Mouse (Mus musculus) MEL-GATA-1-ER (cell line): ENCODE data around the gene Sub1.
A peak's percentile ranks its signal among the peaks of the same experiment; 100 is the strongest.

Experiments used
- DNase-seq: peaks from one replicate; pipeline ENCODE4 v3.0.0-alpha.2; 2012; ENCODE audit warnings: low read depth; ENCODE audit errors: extremely low read depth

The Sub1 gene

GRCm38 (mm10) chr15:11996883-11997282 is at the start of gene Sub1:
Gene Sub1 (minus strand): TSS chr15:11996983.
- no peak for DNase-seq

DNA sequence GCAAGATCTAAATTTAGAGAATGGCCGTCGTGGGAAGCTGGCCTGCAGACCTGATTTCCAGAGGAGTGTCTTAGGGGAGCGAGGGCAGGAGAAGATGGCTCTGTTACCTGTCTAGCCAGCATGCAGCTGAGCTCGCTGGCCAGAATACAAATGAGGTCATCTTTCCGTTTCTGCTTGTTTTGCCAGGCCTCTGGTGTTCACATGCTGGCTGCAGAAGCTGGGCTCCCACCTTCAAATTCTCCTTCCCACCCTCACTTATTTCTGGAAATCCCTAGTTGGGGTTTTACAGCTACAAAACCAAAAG is 43.6 kb upstream of the Sub1 start:
- DNase-seq: no peak

DNA sequence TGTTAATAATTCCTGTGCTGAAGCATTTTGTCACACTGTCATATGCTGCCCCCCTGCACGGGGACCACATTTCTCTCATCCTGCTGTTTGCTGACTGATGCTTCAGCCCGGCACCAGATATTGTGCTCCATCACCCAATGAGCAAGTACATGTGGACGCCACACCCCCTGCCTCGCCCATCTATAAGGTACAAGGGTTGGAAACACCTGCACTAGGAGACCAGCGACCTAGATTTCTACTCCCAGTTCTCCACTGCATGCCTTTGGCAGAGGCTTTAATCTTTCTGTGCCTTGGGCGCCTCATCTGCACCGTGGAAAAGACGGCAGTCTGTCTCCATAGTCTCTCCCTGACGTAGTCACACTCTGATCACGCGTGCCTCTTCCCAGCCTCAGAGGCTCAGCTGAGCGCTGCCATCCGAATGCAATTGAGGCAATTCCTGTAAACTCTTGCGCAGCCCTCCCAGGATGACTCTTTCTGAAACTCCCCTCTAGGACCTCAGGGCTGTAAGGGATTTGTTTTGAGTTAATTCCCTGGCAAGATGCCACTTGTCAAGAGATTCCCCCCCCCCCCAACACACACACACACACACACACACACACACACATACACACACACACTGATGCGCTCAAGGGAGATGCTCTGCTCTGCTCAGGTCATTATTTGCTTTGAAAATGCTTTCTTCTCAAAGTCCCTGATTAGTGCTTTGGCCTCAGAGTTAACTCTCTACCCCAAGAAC is 43.1 kb upstream of the Sub1 start:
- no peak for DNase-seq

DNA sequence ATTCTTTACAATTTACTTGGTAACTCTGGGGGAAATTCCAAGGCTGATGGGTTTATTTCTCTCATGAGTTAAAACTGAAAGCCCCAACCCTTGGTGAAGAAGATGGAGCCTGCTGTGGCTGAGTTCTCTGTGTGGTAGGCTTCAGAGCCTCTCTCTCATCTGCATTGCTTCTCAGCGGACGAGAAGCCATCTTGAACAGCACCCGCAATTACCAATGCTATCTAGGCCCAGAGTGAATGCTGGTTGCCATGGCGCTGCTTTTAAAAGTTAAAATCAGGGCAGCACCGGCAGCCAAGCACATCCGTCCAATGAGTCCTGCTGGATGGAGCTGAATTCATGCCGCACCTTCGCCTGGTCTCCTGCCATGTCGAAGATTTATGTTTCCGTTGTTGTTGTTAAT is 42.5 kb upstream of the Sub1 start:
- no peak for DNase-seq

DNA sequence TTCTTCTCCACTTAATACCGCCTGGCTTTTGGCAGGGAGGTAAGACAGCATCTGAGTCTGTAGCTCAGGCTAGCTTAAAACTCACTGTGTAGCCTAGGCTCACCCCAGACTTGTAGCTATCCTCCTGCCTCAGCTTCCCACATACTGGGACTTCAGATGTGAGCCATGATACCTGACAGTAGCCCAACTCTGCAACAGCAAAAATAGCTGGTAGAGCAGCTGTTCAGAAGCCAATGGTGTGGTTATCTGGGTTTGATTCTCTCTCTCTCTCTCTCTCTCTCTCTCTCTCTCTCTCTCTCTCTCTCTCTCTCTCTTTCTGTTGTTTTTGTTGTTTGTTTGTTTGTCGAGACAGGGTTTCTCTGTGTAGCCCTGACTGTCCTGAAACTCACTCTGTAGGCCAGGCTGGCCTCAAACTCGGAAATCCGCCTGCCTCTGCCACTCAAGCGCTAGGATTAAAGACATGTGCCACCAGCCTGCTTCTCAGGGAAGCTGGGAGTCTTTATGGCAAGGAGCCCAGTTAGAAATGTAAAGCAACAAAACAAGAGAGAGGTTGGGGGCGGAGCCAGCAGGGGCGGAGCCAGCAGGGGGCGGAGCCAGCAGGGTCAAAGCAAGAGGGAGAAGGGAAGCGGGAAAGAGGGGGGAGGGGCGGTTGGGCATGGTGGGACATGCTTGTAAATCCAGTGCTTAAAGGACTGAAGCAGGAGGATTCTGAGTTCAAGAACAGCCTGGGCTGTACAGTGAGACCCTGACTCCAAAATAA is 41.3 kb upstream of the Sub1 start:
- DNase-seq: peak; percentile 67

DNA sequence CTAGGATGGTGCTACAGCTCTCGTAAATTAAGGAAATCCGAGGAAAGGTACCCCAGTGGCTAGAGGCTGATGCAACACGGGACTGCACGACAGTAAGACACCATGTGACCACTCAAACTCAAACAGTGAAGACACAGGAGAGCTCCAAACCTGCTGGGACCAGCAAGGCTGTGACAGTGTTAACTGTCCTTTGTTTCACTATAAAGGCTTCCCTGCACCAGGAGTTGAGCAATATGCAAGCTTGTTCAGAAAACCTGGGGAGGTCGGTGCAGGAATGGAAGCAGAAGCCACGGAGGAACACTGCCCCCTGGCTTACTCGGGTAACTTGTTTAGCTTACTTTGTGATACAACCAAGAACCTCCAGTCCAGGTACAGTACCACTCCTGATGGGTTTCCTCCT is 40.4 kb upstream of the Sub1 start:
- no peak for DNase-seq

DNA sequence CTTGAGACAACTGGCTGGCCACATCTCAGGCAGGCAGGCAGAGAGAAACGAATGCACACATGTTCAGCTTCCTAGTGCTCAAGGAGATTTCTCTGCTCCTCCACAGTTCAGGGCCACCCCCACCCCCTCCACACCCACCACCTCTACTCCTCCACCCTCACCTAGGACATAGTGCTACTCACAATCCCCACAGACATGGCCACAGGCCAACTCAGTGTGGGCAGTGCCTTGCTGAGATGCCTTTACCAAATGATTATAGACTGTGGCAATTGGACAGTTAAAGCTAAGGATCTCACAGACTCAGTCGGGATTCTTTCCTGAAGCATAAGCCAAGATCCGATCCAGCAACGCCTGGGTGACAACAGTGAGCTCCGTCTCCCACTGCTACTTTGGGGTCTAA is 39.9 kb upstream of the Sub1 start:
- no peak for DNase-seq

DNA sequence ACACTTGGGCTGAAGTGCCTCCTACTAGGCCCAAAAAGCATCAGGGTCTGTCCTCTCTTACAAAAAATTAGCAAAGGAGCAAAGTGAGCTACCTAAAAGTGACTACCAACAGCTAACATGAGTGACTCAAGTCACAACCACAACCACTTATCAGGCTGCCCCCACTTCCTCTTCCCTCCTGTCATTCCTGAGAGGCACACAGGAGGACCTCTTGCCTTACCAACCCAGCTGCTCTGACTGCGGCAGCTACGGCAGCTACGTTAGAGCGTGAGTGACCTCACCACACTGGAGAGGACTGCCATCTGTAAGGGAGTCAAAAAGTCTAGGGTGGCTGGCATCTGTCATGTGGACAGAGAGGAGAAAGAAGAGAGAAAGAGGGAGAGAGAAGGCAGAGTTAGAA is 37.5 kb upstream of the Sub1 start:
- peak; percentile 95 for DNase-seq

- DNase-seq: no peak
These were observed 36.4 kb upstream of the Sub1 start for GRCm38 (mm10) chr15:12033155-12033554.

GRCm38 (mm10) chr15:12032512-12032911 is 35.7 kb upstream of the Sub1 start:
- no peak for DNase-seq

- DNase-seq: no peak
These were observed 35.1 kb upstream of the Sub1 start for GRCm38 (mm10) chr15:12031861-12032260.

GRCm38 (mm10) chr15:12030221-12030620 is 33.4 kb upstream of the Sub1 start:
- no peak for DNase-seq

- DNase-seq: no peak
These were observed 31.0 kb upstream of the Sub1 start for GRCm38 (mm10) chr15:12027807-12028206.

DNA sequence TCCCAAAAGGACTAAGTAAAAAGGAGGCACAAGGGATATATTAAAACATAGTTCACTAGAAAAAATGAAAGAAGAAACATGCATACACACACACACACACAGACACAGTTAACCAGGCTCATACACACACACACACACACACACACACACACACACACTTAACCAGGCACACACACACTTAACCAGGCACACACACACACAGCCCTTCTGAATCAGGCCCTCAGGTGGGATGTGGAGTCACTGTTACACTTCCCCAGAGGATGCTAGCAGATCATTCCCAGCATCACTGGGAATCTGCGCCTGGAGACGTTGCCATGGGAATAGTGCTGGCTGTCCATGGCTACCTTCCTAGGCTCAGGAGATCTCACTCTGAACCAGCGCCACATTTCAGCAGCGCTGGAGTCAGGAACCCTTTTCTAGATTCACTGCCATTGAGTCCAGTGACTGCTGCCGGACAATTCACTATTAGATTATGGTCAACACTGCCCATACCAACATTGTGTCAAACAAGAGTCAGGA is 30.2 kb upstream of the Sub1 start:
- no peak for DNase-seq

DNA sequence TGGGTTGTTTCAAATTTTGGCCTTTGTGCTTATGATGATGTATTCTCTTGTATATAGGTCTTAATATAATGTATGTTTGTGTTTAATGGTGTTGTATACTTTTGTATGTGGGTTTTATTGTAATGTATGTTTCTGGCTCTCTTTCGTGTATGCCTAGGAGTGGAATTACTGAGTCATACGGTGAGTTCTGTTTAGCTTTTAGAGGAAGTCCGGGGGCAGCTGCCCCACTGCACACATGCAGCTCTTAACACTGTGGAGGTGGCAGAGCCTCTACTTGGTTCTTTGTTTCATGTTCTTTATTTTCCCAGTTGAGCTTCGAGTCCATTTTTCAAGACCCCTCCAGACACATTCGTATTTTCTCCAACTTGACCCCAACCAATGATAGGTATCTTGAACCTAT is 29.2 kb upstream of the Sub1 start:
- DNase-seq: no peak

DNA sequence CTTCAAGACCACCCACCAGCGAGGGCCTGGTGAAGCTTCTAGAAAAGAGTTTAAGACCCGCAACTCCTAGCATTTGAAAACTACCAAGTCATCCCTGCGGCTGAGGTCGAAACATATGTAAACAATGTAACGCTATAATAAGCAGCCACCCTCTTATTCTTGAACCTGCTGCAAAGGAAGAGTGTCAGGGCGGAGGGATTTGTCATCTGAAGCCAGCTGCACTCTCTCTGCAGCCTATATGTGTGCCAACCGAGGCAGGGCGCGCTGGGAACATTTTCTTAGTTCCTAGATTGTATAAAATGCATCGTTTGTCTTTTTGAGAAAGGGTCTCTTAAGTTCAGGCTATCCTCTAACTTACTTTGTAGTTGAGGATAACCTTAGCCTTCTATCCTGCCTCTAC is 28.6 kb upstream of the Sub1 start:
- DNase-seq: no peak

GRCm38 (mm10) chr15:12024791-12025268 is 28.0 kb upstream of the Sub1 start:
- no peak for DNase-seq

DNA sequence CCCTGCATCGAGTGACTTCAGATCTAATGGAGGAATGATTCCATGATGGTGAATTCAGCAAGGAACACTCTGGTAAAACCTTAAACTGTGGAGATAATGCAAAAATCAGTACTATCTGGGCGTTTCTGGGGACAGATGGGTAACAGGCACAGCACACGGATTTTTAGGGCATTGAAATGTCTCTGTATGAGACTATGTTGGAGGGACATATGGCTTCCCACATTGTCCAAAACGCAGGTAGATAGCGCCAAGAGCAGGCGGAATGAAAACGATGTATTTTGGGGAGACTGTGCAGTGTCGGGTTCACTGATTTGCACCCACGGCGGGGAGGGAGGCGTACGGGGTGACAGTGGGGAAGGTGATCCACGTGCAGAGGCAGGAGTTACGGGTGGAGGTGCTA is 22.7 kb upstream of the Sub1 start:
- no peak for DNase-seq

DNA sequence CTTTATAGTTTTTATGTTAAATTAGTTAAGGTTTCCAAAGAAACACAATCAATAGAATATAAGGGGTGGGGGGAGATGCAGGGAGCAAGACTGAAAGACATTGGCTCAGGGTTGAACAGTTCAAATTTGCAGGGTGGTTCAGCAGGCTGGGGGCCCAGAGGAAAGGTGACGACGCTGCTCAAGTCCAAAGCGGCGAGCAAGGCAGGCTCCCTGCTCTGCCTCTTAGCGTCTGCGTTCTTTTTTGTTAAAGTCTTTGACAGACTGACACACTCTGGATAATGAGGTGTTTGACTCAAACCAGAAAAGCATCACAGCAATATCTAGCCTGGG is 21.6 kb upstream of the Sub1 start:
- no peak for DNase-seq

GRCm38 (mm10) chr15:12017700-12018427 is 21.1 kb upstream of the Sub1 start:
- DNase-seq: no peak

GRCm38 (mm10) chr15:12014197-12014905 is 17.6 kb upstream of the Sub1 start:
- DNase-seq: no peak
